ENCODE assay signal across 9 mouse cellular contexts in genomic region chr13:55370234-55370633, GRCm38 (mm10). TPM values are rescaled to one million over a fixed set of nuclear protein-coding genes. Genes with fewer than 3 reads are reported as not detected.
DNase-seq lines count a peak whose midpoint lies in the region; ATAC-seq and TF ChIP-seq lines count a peak whose summit lies in the region.
"Had no signal": no experiment of that assay in that cellular context is flagged by ENCODE, and none has a peak within 500 bp of the region (broad histone marks: within the 10 kb centered on the region; RNA-seq: fewer than 3 reads in every experiment).

No protein-coding gene starts in this region.

- H3K4me1 ChIP-seq in heart, adult 2 months (ENCODE audit: control insufficient read depth, insufficient read depth, low read length): no peaks in the 10 kb centered on the region; the same call in 1 of the 2 replicates
- no peaks in the 10 kb centered on the region for H3K4me1 ChIP-seq in heart, embryonic 11.5 days (ENCODE audit: control insufficient read depth, insufficient read depth, low read length)
- H3K4me1 ChIP-seq in G1E (ENCODE audit: insufficient read depth, low read depth, low read length): peaks cover 49% of the 10 kb centered on the region
- H3K4me1 ChIP-seq in heart, embryonic 15.5 days (replicated peaks): peaks cover 7% of the 10 kb centered on the region
- peaks cover 45% of the 10 kb centered on the region for H3K4me1 ChIP-seq in liver, embryonic 13.5 days (replicated peaks)

- no peak for TF ChIP-seq CTCF in heart, adult 2 months (IDR thresholded peaks at IDR 0.05)
- TF ChIP-seq CTCF in G1E (IDR thresholded peaks at IDR 0.05; ENCODE audit: low read depth, low read length): no peak

- H3K4me2 ChIP-seq in heart, embryonic 11.5 days: no peak overlapping the region
- H3K4me2 ChIP-seq in heart, embryonic 15.5 days: peak overlapping the region; percentile 37
- peak overlapping the region; percentile 68 for H3K4me2 ChIP-seq in liver, embryonic 13.5 days

- TF ChIP-seq POLR2A in heart, adult 2 months (IDR thresholded peaks at IDR 0.05; ENCODE audit: insufficient read depth, low read depth, low read length): no peak

- no peak overlapping the region for H3K27ac ChIP-seq in heart, adult 2 months
- H3K27ac ChIP-seq in heart, embryonic 11.5 days (ENCODE audit: low read depth, low read length): no peak overlapping the region
- no peak overlapping the region for H3K27ac ChIP-seq in heart, embryonic 15.5 days
- peak overlapping the region; percentile 41; the same call in 1 of the 2 replicates for H3K27ac ChIP-seq in liver, embryonic 13.5 days

- H3K79me2 ChIP-seq in heart, adult 2 months (replicated peaks; ENCODE audit: control insufficient read depth, insufficient read depth, low read length): no peaks in the 10 kb centered on the region

- no peaks in the 10 kb centered on the region for H3K36me3 ChIP-seq in heart, adult 2 months (ENCODE audit: control insufficient read depth, insufficient read depth, low read length)
- no peaks in the 10 kb centered on the region for H3K36me3 ChIP-seq in heart, embryonic 11.5 days (ENCODE audit: control insufficient read depth, insufficient read depth, low read length)
- peaks cover 11% of the 10 kb centered on the region for H3K36me3 ChIP-seq in G1E (replicated peaks)
- H3K36me3 ChIP-seq in heart, embryonic 15.5 days: no peaks in the 10 kb centered on the region
- no peaks in the 10 kb centered on the region for H3K36me3 ChIP-seq in liver, embryonic 13.5 days

- H3K27me3 ChIP-seq in heart, adult 2 months (ENCODE audit: control insufficient read depth, insufficient read depth, low read length): no peaks in the 10 kb centered on the region
- H3K27me3 ChIP-seq in heart, embryonic 11.5 days (ENCODE audit: control insufficient read depth, insufficient read depth, low read length): peaks cover 38% of the 10 kb centered on the region
- H3K27me3 ChIP-seq in G1E (ENCODE audit: insufficient read depth, low read length): peaks cover 38% of the 10 kb centered on the region
- peaks cover 55% of the 10 kb centered on the region for H3K27me3 ChIP-seq in heart, embryonic 15.5 days
- H3K27me3 ChIP-seq in liver, embryonic 13.5 days: peaks cover 4% of the 10 kb centered on the region; the same call in 1 of the 2 replicates

- DNase-seq in heart, adult 2 months: peak; percentile 30 to 33
- no peak for DNase-seq in G1E (ENCODE audit: low spot score)
- DNase-seq in liver, embryonic 13.5 days: no peak
- DNase-seq in B cell, adult 2 months: no peak
- no peak for DNase-seq in retina, postnatal 1 day
- DNase-seq in urinary bladder, postnatal 14 days (ENCODE audit: low spot score): no peak
- DNase-seq: gastrocnemius, postnatal 36 days had no signal

- WGBS in heart, adult 2 months: 19% methylated on average over 3 of the region's 3 CpGs
- 52% methylated on average over 3 of the region's 3 CpGs for WGBS in heart, embryonic 11.5 days (ENCODE audit: insufficient replicate concordance)
- WGBS in heart, embryonic 15.5 days: 25% methylated on average over 3 of the region's 3 CpGs
- WGBS in liver, embryonic 13.5 days (ENCODE audit: insufficient replicate concordance): 26% methylated on average over 3 of the region's 3 CpGs

- H3K9me3 ChIP-seq in heart, embryonic 11.5 days (replicated peaks; ENCODE audit: control insufficient read depth, low read length): no peaks in the 10 kb centered on the region
- no peaks in the 10 kb centered on the region for H3K9me3 ChIP-seq in G1E (replicated peaks)
- H3K9me3 ChIP-seq in heart, embryonic 15.5 days (replicated peaks): no peaks in the 10 kb centered on the region
- no peaks in the 10 kb centered on the region for H3K9me3 ChIP-seq in liver, embryonic 13.5 days (replicated peaks)

- no peak overlapping the region for H3K4me3 ChIP-seq in heart, adult 2 months
- H3K4me3 ChIP-seq in heart, embryonic 11.5 days (ENCODE audit: low read depth, low read length): no peak overlapping the region
- peak overlapping the region; percentile 72 for H3K4me3 ChIP-seq in G1E (ENCODE audit: low read depth, low read length)
- peak overlapping the region; percentile 31; the same call in 1 of the 2 replicates for H3K4me3 ChIP-seq in heart, embryonic 15.5 days
- peak overlapping the region; percentile 48 for H3K4me3 ChIP-seq in liver, embryonic 13.5 days (replicated peaks)

- intact Hi-C loops in heart, adult 2 months (cut with DNase I): no loop called here

- TF ChIP-seq EP300 in heart, adult 2 months (IDR thresholded peaks at IDR 0.05; ENCODE audit: insufficient read depth, low read depth, low read length): no peak

- ATAC-seq in heart, embryonic 11.5 days (replicated peaks; ENCODE audit: insufficient number of reproducible peaks, low FRiP score, low TSS enrichment): no peak
- no peak for ATAC-seq in G1E (ENCODE audit: extremely low read depth, insufficient number of reproducible peaks, low FRiP score, poor library complexity, severe bottlenecking)
- no peak; the same call in 1 of the 2 replicates for ATAC-seq in heart, embryonic 15.5 days (replicated peaks; ENCODE audit: insufficient number of reproducible peaks, insufficient read depth, low FRiP score, low read depth)
- 0 out of 2 replicates have a peak, but pooled peaks have one; percentile 20 for ATAC-seq in liver, embryonic 13.5 days (ENCODE audit: low read depth)

- H3K9ac ChIP-seq in heart, adult 2 months (ENCODE audit: low read depth, low read length): no peak overlapping the region
- no peak overlapping the region for H3K9ac ChIP-seq in heart, embryonic 11.5 days (ENCODE audit: low read depth, low read length)
- H3K9ac ChIP-seq in heart, embryonic 15.5 days: no peak overlapping the region; the same call in 1 of the 2 replicates
- H3K9ac ChIP-seq in liver, embryonic 13.5 days: peak overlapping the region; percentile 59

RNA-seq across cellular contexts. Expression of gene Rgs14, which starts 0.7 kb away (rescaled TPM):
- total RNA-seq in heart, adult 2 months (2021): under 1 TPM; 0.23 to 0.73 TPM
- 0.97 and 1.9 TPM in 2 replicates for polyA plus RNA-seq in heart, adult 2 months (2012; rRNA removed)
- polyA plus RNA-seq in heart, embryonic 11.5 days (2014; fragmentation: Nextera tagmentation; extraction: Ambion mirVana): 0.15 and 0.31 TPM in 2 replicates
- total RNA-seq in G1E (2014; fragmentation: Nextera tagmentation): 2.2 and 6.4 TPM in 2 replicates
- 10.0 and 10.1 TPM in 2 replicates for total RNA-seq in G1E (2017)
- 6.0 and 6.6 TPM in 2 replicates for polyA plus RNA-seq in G1E (2012)
- 0.42 and 1.9 TPM in 2 replicates for polyA plus RNA-seq in heart, embryonic 15.5 days (2015; fragmentation: Nextera tagmentation; extraction: Ambion mirVana)
- 1.4 and 1.8 TPM in 2 replicates for polyA plus RNA-seq in liver, embryonic 13.5 days (2015; fragmentation: Nextera tagmentation; extraction: Ambion mirVana)

RNA-seq across cellular contexts. Expression of gene Lman2, which starts 7.7 kb away (rescaled TPM):
- total RNA-seq in heart, adult 2 months (2021): 10 to 100 TPM; 50.5 to 52.2 TPM
- polyA plus RNA-seq in heart, adult 2 months (2012; rRNA removed): 52.6 and 83.6 TPM in 2 replicates
- polyA plus RNA-seq in heart, embryonic 11.5 days (2014; fragmentation: Nextera tagmentation; extraction: Ambion mirVana): 72.5 and 90.8 TPM in 2 replicates
- total RNA-seq in G1E (2014; fragmentation: Nextera tagmentation): 68.4 and 77.7 TPM in 2 replicates
- total RNA-seq in G1E (2017): 76.9 and 91.1 TPM in 2 replicates
- 41.1 and 124 TPM in 2 replicates for polyA plus RNA-seq in G1E (2012)
- 71.6 and 88.3 TPM in 2 replicates for polyA plus RNA-seq in heart, embryonic 15.5 days (2015; fragmentation: Nextera tagmentation; extraction: Ambion mirVana)
- 59.1 and 65.6 TPM in 2 replicates for polyA plus RNA-seq in liver, embryonic 13.5 days (2015; fragmentation: Nextera tagmentation; extraction: Ambion mirVana)

RNA-seq across cellular contexts. Expression of gene Slc34a1, which starts 27.8 kb away (rescaled TPM):
- not detected for total RNA-seq in heart, adult 2 months (2021)
- 0.16 and 0.18 TPM in 2 replicates for polyA plus RNA-seq in heart, adult 2 months (2012; rRNA removed)
- polyA plus RNA-seq in heart, embryonic 11.5 days (2014; fragmentation: Nextera tagmentation; extraction: Ambion mirVana): not detected in 2 replicates
- total RNA-seq in G1E (2014; fragmentation: Nextera tagmentation): not detected in 2 replicates
- total RNA-seq in G1E (2017): 0.06 and 0.93 TPM in 2 replicates
- polyA plus RNA-seq in G1E (2012): not detected in 2 replicates
- polyA plus RNA-seq in heart, embryonic 15.5 days (2015; fragmentation: Nextera tagmentation; extraction: Ambion mirVana): not detected in 2 replicates
- polyA plus RNA-seq in liver, embryonic 13.5 days (2015; fragmentation: Nextera tagmentation; extraction: Ambion mirVana): not detected in 2 replicates
- total RNA-seq: gastrocnemius, postnatal 36 days had no signal

RNA-seq across cellular contexts. Expression of gene Mxd3, which starts 40.6 kb away (rescaled TPM):
- not detected for total RNA-seq in heart, adult 2 months (2021)
- 0.21 and 0.53 TPM in 2 replicates for polyA plus RNA-seq in heart, adult 2 months (2012; rRNA removed)
- polyA plus RNA-seq in heart, embryonic 11.5 days (2014; fragmentation: Nextera tagmentation; extraction: Ambion mirVana): 17.6 and 18.0 TPM in 2 replicates
- total RNA-seq in G1E (2014; fragmentation: Nextera tagmentation) (0.87 and 33.8 TPM in 2 replicates), G1E (2017) (8.3 and 10.8 TPM in 2 replicates)
- 3.8 and 4.7 TPM in 2 replicates for polyA plus RNA-seq in G1E (2012)
- polyA plus RNA-seq in heart, embryonic 15.5 days (2015; fragmentation: Nextera tagmentation; extraction: Ambion mirVana): 21.8 and 28.7 TPM in 2 replicates
- 22.0 and 23.0 TPM in 2 replicates for polyA plus RNA-seq in liver, embryonic 13.5 days (2015; fragmentation: Nextera tagmentation; extraction: Ambion mirVana)

RNA-seq across cellular contexts. Expression of gene Pfn3, which starts 44.8 kb away (rescaled TPM):
- not detected for total RNA-seq in heart, adult 2 months (2021)
- not detected in 2 replicates for polyA plus RNA-seq in heart, adult 2 months (2012; rRNA removed)
- polyA plus RNA-seq in heart, embryonic 11.5 days (2014; fragmentation: Nextera tagmentation; extraction: Ambion mirVana): not detected in 2 replicates
- not detected in 2 replicates for total RNA-seq in G1E (2014; fragmentation: Nextera tagmentation)
- not detected in 2 replicates for total RNA-seq in G1E (2017)
- polyA plus RNA-seq in G1E (2012): not detected in 2 replicates
- polyA plus RNA-seq in heart, embryonic 15.5 days (2015; fragmentation: Nextera tagmentation; extraction: Ambion mirVana): not detected in 2 replicates
- polyA plus RNA-seq in liver, embryonic 13.5 days (2015; fragmentation: Nextera tagmentation; extraction: Ambion mirVana): not detected in 2 replicates
- total RNA-seq: gastrocnemius, postnatal 36 days had no signal

Comparison
In these comparisons a context has a peak if more than half of its experiments do, and no peak if none do; other contexts are left out.
1. H3K4me3 ChIP-seq: peak in G1E (single experiment), heart, embryonic 15.5 days (single experiment) and liver, embryonic 13.5 days (single experiment); none in heart, adult 2 months (single experiment) and heart, embryonic 11.5 days (single experiment).
2. DNase-seq: peak in heart, adult 2 months (2 of 2); none in G1E (single experiment), liver, embryonic 13.5 days (single experiment), B cell, adult 2 months (0 of 2), retina, postnatal 1 day (single experiment) and urinary bladder, postnatal 14 days (single experiment).